Comparison of ENCODE assay signal across 19 mouse cellular contexts in the genomic region with DNA sequence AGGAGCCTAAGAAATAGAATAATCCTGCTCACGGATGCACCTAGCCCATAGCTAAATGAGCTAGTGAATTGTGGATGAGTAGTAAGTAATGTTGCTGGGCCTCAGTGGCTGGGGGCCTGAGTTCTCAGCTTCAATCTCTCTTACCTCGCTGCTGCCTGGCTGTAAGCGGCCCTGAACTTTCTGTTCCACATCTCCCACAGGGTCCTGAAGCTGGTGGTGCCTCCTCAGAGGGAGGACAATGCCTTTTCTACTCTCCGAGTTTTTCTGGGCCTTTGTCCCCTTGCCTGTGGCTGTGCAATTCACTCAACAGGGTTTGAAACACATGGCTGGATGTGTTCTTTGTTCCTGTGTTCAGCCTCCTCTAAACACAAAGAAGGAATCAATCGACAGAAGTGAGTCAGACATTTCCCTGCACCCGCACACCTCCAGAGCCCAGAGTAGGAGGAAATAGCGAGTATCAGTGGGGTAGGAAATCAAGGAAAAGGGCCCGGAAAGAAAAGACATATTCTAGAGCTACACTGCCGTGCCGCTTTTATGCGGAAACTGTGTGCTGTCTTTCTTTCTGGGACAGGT. TPM values are rescaled to one million over a fixed set of nuclear protein-coding genes. Genes with fewer than 3 reads are reported as not detected.
"Had no signal": no experiment of that assay in that cellular context is flagged by ENCODE, and none has a peak within 500 bp of the region (broad histone marks: within the 10 kb centered on the region; RNA-seq: fewer than 3 reads in every experiment).

No protein-coding gene starts in this region.

- H3K9ac ChIP-seq: limb, embryonic 12.5 days; liver, embryonic 13.5 days; liver, postnatal 0 days; lung, embryonic 15.5 days; stomach, embryonic 15.5 days had no signal

- H3K27ac ChIP-seq: kidney, postnatal 0 days; limb, embryonic 12.5 days; liver, embryonic 13.5 days; lung, embryonic 15.5 days; macrophage; stomach, embryonic 15.5 days had no signal

- ATAC-seq: liver, postnatal 0 days; midbrain, embryonic 16.5 days had no signal

- H3K27me3 ChIP-seq: limb, embryonic 12.5 days; liver, embryonic 13.5 days; lung, embryonic 15.5 days; megakaryocyte, embryonic 14.5 days; stomach, embryonic 15.5 days had no signal

- H3K36me3 ChIP-seq: limb, embryonic 12.5 days; liver, embryonic 13.5 days; lung, embryonic 15.5 days; stomach, embryonic 15.5 days had no signal

- H3K9me3 ChIP-seq: limb, embryonic 12.5 days; liver, embryonic 13.5 days; lung, embryonic 15.5 days; stomach, embryonic 15.5 days had no signal

- H3K4me1 ChIP-seq: limb, embryonic 12.5 days; liver, embryonic 13.5 days; lung, embryonic 15.5 days; megakaryocyte, embryonic 14.5 days; stomach, embryonic 15.5 days had no signal

- DNase-seq: kidney, adult 9 months; kidney, postnatal 36 days; layer of hippocampus, adult 9-11 months; liver; liver, embryonic 13.5 days; liver, postnatal 0 days; lung, postnatal 14 days; right cerebral cortex, postnatal 14 days; thymus, adult 2 months; thymus, postnatal 36 days had no signal

- H3K4me3 ChIP-seq: limb, embryonic 12.5 days; liver, embryonic 13.5 days; lung, embryonic 15.5 days; megakaryocyte, embryonic 14.5 days; stomach, embryonic 15.5 days had no signal

- H3K4me2 ChIP-seq: limb, embryonic 12.5 days; liver, embryonic 13.5 days; lung, embryonic 15.5 days; stomach, embryonic 15.5 days had no signal

RNA-seq across cellular contexts. Expression of gene Wdr72, which starts 50.3 kb away (rescaled TPM):
- total RNA-seq: left cerebral cortex, postnatal 36 days had no signal
- polyA plus RNA-seq: macrophage; spleen, adult 2 months had no signal
